Mouse (Mus musculus) E14TG2a.4 (cell line): ENCODE data around the gene Sema7a.

Experiments used
- CTCF ChIP-seq: conservative IDR thresholded peaks from 2 replicates; pipeline ENCODE4 v1.5.1; 2014; ENCODE audit warnings: low read length
- NANOG ChIP-seq: IDR thresholded peaks from 2 replicates; pipeline ENCODE4 v1.6.1; 2014; ENCODE audit warnings: borderline replicate concordance, low read length, mixed read lengths
- POU5F1 ChIP-seq: IDR thresholded peaks from 2 replicates; pipeline ENCODE4 v1.6.1; 2014; ENCODE audit warnings: low read length, borderline replicate concordance

GRCm38 (mm10) chr9:57978858-57979257 lies 38.9 kb downstream of the Sema7a start:
- no peak for TF ChIP-seq CTCF
- no peak for TF ChIP-seq POU5F1
- no peak for TF ChIP-seq NANOG
